Mouse (Mus musculus) limb, embryonic 11.5 days (tissue): ENCODE measurements around the gene Klhl13. TPM values are rescaled to one million over a fixed set of nuclear protein-coding genes. Genes with fewer than 3 reads are reported as not detected.

Source experiments
- ATAC-seq: fragments of 200-750 bp; cut with Nextera tagmentation; 2 replicates; pipeline ENCODE4 v1.8.0; 2017; ENCODE audit warnings: low read depth; ENCODE audit not compliant: insufficient number of reproducible peaks, low FRiP score, low TSS enrichment
- DNase-seq: peaks from one replicate; pipeline ENCODE4 v3.0.0-alpha.2; 2015; ENCODE audit warnings: low spot score
- H3K27ac ChIP-seq: fragments of 300-500 bp; sonication (generic); replicated peaks from 2 replicates; pipeline ENCODE4 v1.5.1; 2014; ENCODE audit warnings: low read depth, mild to moderate bottlenecking, low read length
- H3K27me3 ChIP-seq: fragments of 300-500 bp; sonication (generic); 2 replicates; pipeline ENCODE4 v1.6.1; 2014; ENCODE audit warnings: mild to moderate bottlenecking, low read length, mixed read lengths; ENCODE audit not compliant: control insufficient read depth, insufficient read depth
- H3K36me3 ChIP-seq: fragments of 300-500 bp; sonication (generic); 2 replicates; pipeline ENCODE4 v1.6.1; 2014; ENCODE audit warnings: mild to moderate bottlenecking, low read length, moderate library complexity, mixed read lengths; ENCODE audit not compliant: control insufficient read depth, insufficient read depth
- H3K4me1 ChIP-seq: fragments of 300-500 bp; sonication (generic); 2 replicates; pipeline ENCODE4 v1.6.1; 2014; ENCODE audit warnings: low read length, mixed read lengths; ENCODE audit not compliant: control insufficient read depth, insufficient read depth
- H3K4me2 ChIP-seq: fragments of 300-500 bp; sonication (generic); 2 replicates; pipeline ENCODE4 v1.6.1; 2014; ENCODE audit warnings: low read depth, mild to moderate bottlenecking, moderate library complexity; ENCODE audit not compliant: severe bottlenecking
- H3K4me3 ChIP-seq: fragments of 300-500 bp; sonication (generic); 2 replicates; pipeline ENCODE4 v1.5.1; 2014; ENCODE audit warnings: low read depth, low read length
- H3K9ac ChIP-seq: fragments of 300-500 bp; sonication (generic); 2 replicates; pipeline ENCODE4 v1.6.1; 2014; ENCODE audit warnings: mild to moderate bottlenecking, low read length
- H3K9me3 ChIP-seq: fragments of 300-500 bp; sonication (generic); 2 replicates; pipeline ENCODE4 v1.6.1; 2016; ENCODE audit warnings: low read length; ENCODE audit not compliant: control insufficient read depth
- WGBS: fragments of 180-500 bp; shearing (Covaris S2); extraction: QIAGEN DNeasy Blood & Tissue Kit; methylation state at CpG from one replicate; pipeline ENCODE4 v1.1.7; 2014; 5-methylcytosine and 5-hydroxymethylcytosine counted together
- polyA plus RNA-seq: library from polyadenylated mRNA; unstranded; fragments of >200 nt; fragmentation: Nextera tagmentation; extraction: Ambion mirVana; gene quantifications from 2 replicates; pipeline ENCODE4 v1.2.1, GENCODE M21; 2014

Gene Klhl13
- 44.8 and 48.5 TPM in 2 replicates for polyA plus RNA-seq

- peak within 1 kb of the TSS; percentile 42; the same call in 1 of the 2 replicates for H3K27ac ChIP-seq
- no peaks in the 10 kb centered on the region for H3K9me3 ChIP-seq
- H3K36me3 ChIP-seq = no peaks in the 10 kb centered on the region
- WGBS = 11% methylated on average over 44 of the region's 45 CpGs
- peak; percentile 95 for ATAC-seq
- H3K27me3 ChIP-seq = no peaks in the 10 kb centered on the region
- H3K9ac ChIP-seq = peak within 1 kb of the TSS; percentile 64
- peak within 1 kb of the TSS; percentile 47 for H3K4me3 ChIP-seq
- peak within 1 kb of the TSS; percentile 41 for H3K4me2 ChIP-seq
- H3K4me1 ChIP-seq = no peaks in the 10 kb centered on the region
- peak; percentile 68 for DNase-seq
These were observed at the start of gene Klhl13 for GRCm38 (mm10) chrX:23364514-23365381. Gene Klhl13, minus strand, starts transcription at chrX:23365082.

- Histone ChIP-seq H3K9me3 (no peaks in the 10 kb centered on the region), H3K4me2 (no peak overlapping the region), H3K9ac (no peak overlapping the region), H3K36me3 (no peaks in the 10 kb centered on the region), H3K4me1 (no peaks in the 10 kb centered on the region), H3K4me3 (no peak overlapping the region), H3K27ac (no peak overlapping the region), H3K27me3 (no peaks in the 10 kb centered on the region)
- ATAC-seq = no peak
- no peak for DNase-seq
- WGBS = 71% methylated on average over 4 of the region's 4 CpGs
These were observed 44.6 kb upstream of the Klhl13 start for GRCm38 (mm10) chrX:23409296-23410149.

DNA sequence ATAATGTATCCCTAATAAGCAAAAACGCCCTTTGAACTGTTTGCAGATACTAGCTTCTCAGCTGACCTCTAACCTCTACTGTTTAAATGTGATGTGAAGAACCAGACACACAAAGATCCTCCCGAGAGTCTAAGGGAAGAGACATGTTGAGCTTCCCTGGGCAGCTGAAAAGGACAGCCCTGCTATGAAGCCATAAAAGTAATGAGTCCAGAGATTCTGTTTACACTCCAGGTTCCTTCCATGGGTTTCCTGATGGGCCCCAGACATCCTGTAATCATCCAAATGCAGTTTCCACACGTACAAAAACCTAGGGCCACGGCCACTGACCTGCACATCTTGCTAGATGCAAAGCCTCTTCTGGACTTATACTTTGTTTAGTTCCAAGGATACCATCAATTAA is 23.8 kb upstream of the Klhl13 start:
- no peak for ATAC-seq
- WGBS = 53% methylated on average over 4 of the region's 4 CpGs

GRCm38 (mm10) chrX:23363441-23363840 is 1.4 kb downstream of the Klhl13 start:
- no peak overlapping the region for H3K9ac ChIP-seq
- H3K36me3 ChIP-seq = no peaks in the 10 kb centered on the region
- no peaks in the 10 kb centered on the region for H3K27me3 ChIP-seq
- H3K4me1 ChIP-seq = no peaks in the 10 kb centered on the region
- WGBS = 58% methylated on average over 6 of the region's 6 CpGs
- no peak overlapping the region for H3K4me3 ChIP-seq
- H3K9me3 ChIP-seq = no peaks in the 10 kb centered on the region
- no peak overlapping the region for H3K27ac ChIP-seq
- DNase-seq (no peak), ATAC-seq (no peak)
- H3K4me2 ChIP-seq = peak overlapping the region; percentile 41; the same call in 1 of the 2 replicates

More for the DNA sequence above, 23.8 kb upstream of the Klhl13 start:
- Histone ChIP-seq H3K27ac (no peak overlapping the region), H3K9me3 (no peaks in the 10 kb centered on the region), H3K4me1 (no peaks in the 10 kb centered on the region), H3K4me2 (no peak overlapping the region), H3K36me3 (no peaks in the 10 kb centered on the region), H3K9ac (no peak overlapping the region), H3K27me3 (no peaks in the 10 kb centered on the region), H3K4me3 (no peak overlapping the region)
- no peak for DNase-seq

- ATAC-seq = no peak
- no peaks in the 10 kb centered on the region for H3K9me3 ChIP-seq
- DNase-seq = no peak
- no peak overlapping the region for H3K4me3 ChIP-seq
- H3K9ac ChIP-seq = no peak overlapping the region
- 88% methylated on average over 3 of the region's 3 CpGs for WGBS
- H3K27ac ChIP-seq = no peak overlapping the region
- no peaks in the 10 kb centered on the region for H3K27me3 ChIP-seq
- H3K36me3 ChIP-seq = no peaks in the 10 kb centered on the region
- H3K4me2 ChIP-seq = no peak overlapping the region
- H3K4me1 ChIP-seq = no peaks in the 10 kb centered on the region
These were observed 4.4 kb downstream of the Klhl13 start for GRCm38 (mm10) chrX:23360446-23360845.

- no peak overlapping the region for H3K4me3 ChIP-seq
- H3K9ac ChIP-seq = no peak overlapping the region
- no peaks in the 10 kb centered on the region for H3K27me3 ChIP-seq
- ATAC-seq (no peak), DNase-seq (no peak)
- H3K4me2 ChIP-seq = no peak overlapping the region
- H3K9me3 ChIP-seq = no peaks in the 10 kb centered on the region
- H3K36me3 ChIP-seq = no peaks in the 10 kb centered on the region
- WGBS = 85% methylated on average over 1 of the region's 1 CpGs
- H3K4me1 ChIP-seq = no peaks in the 10 kb centered on the region
- no peak overlapping the region for H3K27ac ChIP-seq
These were observed 14.8 kb downstream of the Klhl13 start for GRCm38 (mm10) chrX:23350083-23350482.

- Histone ChIP-seq H3K27me3 (no peaks in the 10 kb centered on the region), H3K4me3 (no peak overlapping the region), H3K9ac (no peak overlapping the region), H3K27ac (no peak overlapping the region), H3K4me2 (no peak overlapping the region), H3K36me3 (no peaks in the 10 kb centered on the region), H3K9me3 (no peaks in the 10 kb centered on the region), H3K4me1 (no peaks in the 10 kb centered on the region)
- DNase-seq = peak; percentile 27
- 43% methylated on average over 1 of the region's 1 CpGs for WGBS
- no peak for ATAC-seq
These were observed 36.8 kb downstream of the Klhl13 start for GRCm38 (mm10) chrX:23328116-23328515.

- H3K9ac ChIP-seq = no peak overlapping the region
- H3K4me3 ChIP-seq = no peak overlapping the region
- H3K9me3 ChIP-seq = no peaks in the 10 kb centered on the region
- no peaks in the 10 kb centered on the region for H3K4me1 ChIP-seq
- H3K4me2 ChIP-seq = no peak overlapping the region
- no peak for DNase-seq
- no peak for ATAC-seq
- no peaks in the 10 kb centered on the region for H3K27me3 ChIP-seq
- H3K36me3 ChIP-seq = no peaks in the 10 kb centered on the region
- no peak overlapping the region for H3K27ac ChIP-seq
These were observed 46.0 kb downstream of the Klhl13 start for GRCm38 (mm10) chrX:23318857-23319256.
